Mouse (Mus musculus) liver, postnatal 0 days (tissue): ENCODE data around the gene Rnpepl1.
A peak's percentile ranks its signal among the peaks of the same experiment; 100 is the strongest.

Source experiments
- CTCF ChIP-seq: sonication (generic); IDR thresholded peaks from 2 replicates; pipeline ENCODE4 v1.5.1; 2016; ENCODE audit warnings: antibody characterized with exemption, low read depth
- EP300 ChIP-seq: IDR thresholded peaks from 2 replicates; pipeline ENCODE4 v1.6.1; 2016; ENCODE audit warnings: antibody characterized with exemption, low read depth, mild to moderate bottlenecking

GRCm38 (mm10) chr1:92949426-92949825, 38.8 kb downstream of the Rnpepl1 start:
- TF ChIP-seq EP300 (no peak), CTCF (peak; percentile 73)
